Mouse (Mus musculus) midbrain, postnatal 0 days (tissue): ENCODE results near the gene Aqp11. TPM values are rescaled to one million over a fixed set of nuclear protein-coding genes. Genes with fewer than 3 reads are reported as not detected.

Experiments used
- ATAC-seq: fragments of 200-750 bp; cut with Nextera tagmentation; 2 replicates; pipeline ENCODE4 v1.8.0; 2017; ENCODE audit warnings: moderate number of reproducible peaks, mild to moderate bottlenecking, moderate TSS enrichment, moderate library complexity; ENCODE audit not compliant: low FRiP score
- DNase-seq: peaks from one replicate; pipeline ENCODE4 v3.0.0-alpha.2; 2015; ENCODE audit warnings: low spot score
- H3K27ac ChIP-seq: fragments of 300-500 bp; sonication (generic); 2 replicates; pipeline ENCODE4 v1.5.1; 2014; ENCODE audit warnings: low read depth, mild to moderate bottlenecking, low read length, mixed read lengths
- H3K27me3 ChIP-seq: fragments of 300-500 bp; sonication (generic); 2 replicates; pipeline ENCODE4 v1.6.1; 2014; ENCODE audit warnings: low read length, control low read depth, mixed read lengths; ENCODE audit not compliant: insufficient read depth
- H3K36me3 ChIP-seq: fragments of 300-500 bp; sonication (generic); 2 replicates; pipeline ENCODE4 v1.6.1; 2014; ENCODE audit warnings: low read length, control low read depth, mixed read lengths; ENCODE audit not compliant: insufficient read depth
- H3K4me1 ChIP-seq: fragments of 300-500 bp; sonication (generic); 2 replicates; pipeline ENCODE4 v1.6.1; 2014; ENCODE audit warnings: mild to moderate bottlenecking, control low read depth, antibody characterized with exemption, low read length, mixed read lengths; ENCODE audit not compliant: insufficient read depth
- H3K4me2 ChIP-seq: fragments of 300-500 bp; sonication (generic); 2 replicates; pipeline ENCODE4 v1.6.1; 2014; ENCODE audit warnings: low read depth, mild to moderate bottlenecking, low read length, mixed read lengths; ENCODE audit not compliant: poor library complexity, severe bottlenecking
- H3K4me3 ChIP-seq: fragments of 300-500 bp; sonication (generic); 2 replicates; pipeline ENCODE4 v1.5.1; 2014; ENCODE audit warnings: low read depth, mild to moderate bottlenecking, low read length, moderate library complexity
- H3K9ac ChIP-seq: fragments of 300-500 bp; sonication (generic); replicated peaks from 2 replicates; pipeline ENCODE4 v1.6.1; 2014; ENCODE audit warnings: mild to moderate bottlenecking, low read length, moderate library complexity, mixed read lengths; ENCODE audit not compliant: poor library complexity, severe bottlenecking
- H3K9me3 ChIP-seq: fragments of 300-500 bp; sonication (generic); 2 replicates; pipeline ENCODE4 v1.6.1; 2016; ENCODE audit warnings: low read length, control low read depth
- CTCF ChIP-seq: IDR thresholded peaks from 2 replicates; pipeline ENCODE4 v1.5.1; 2016; ENCODE audit warnings: antibody characterized with exemption, mild to moderate bottlenecking
- WGBS: fragments of 180-500 bp; shearing (Covaris S2); extraction: QIAGEN DNeasy Blood & Tissue Kit; methylation state at CpG from one replicate; pipeline ENCODE4 v1.1.7; 2014; 5-methylcytosine and 5-hydroxymethylcytosine counted together
- polyA plus RNA-seq: library from polyadenylated mRNA; unstranded; fragments of >200 nt; fragmentation: Nextera tagmentation; extraction: Ambion mirVana; gene quantifications from 2 replicates; pipeline ENCODE4 v1.2.1, GENCODE M21; 2015
- total RNA-seq: library from RNA; depleted of rRNA; stranded (reverse); fragments of >200 nt; gene quantifications from 2 replicates; pipeline ENCODE4 v1.2.3, GENCODE M21; 2014

The Aqp11 gene
- total and polyA plus RNA-seq, 2 experiments from 2014 or later = 13.5 to 24.0 TPM

GRCm38 (mm10) chr7:97719078-97719477, 19.0 kb downstream of the Aqp11 start:
- no peak overlapping the region for H3K27ac ChIP-seq
- no peak overlapping the region for H3K4me2 ChIP-seq
- 75% methylated on average over 5 of the region's 5 CpGs for WGBS
- no peaks in the 10 kb centered on the region for H3K27me3 ChIP-seq
- ATAC-seq = no peak
- peaks cover 36% of the 10 kb centered on the region for H3K36me3 ChIP-seq
- no peaks in the 10 kb centered on the region for H3K9me3 ChIP-seq
- DNase-seq = no peak
- H3K9ac ChIP-seq = no peak overlapping the region
- H3K4me3 ChIP-seq = no peak overlapping the region
- no peak for TF ChIP-seq CTCF
- H3K4me1 ChIP-seq = no peaks in the 10 kb centered on the region

- WGBS = 95% methylated on average over 1 of the region's 1 CpGs
These were observed 20.8 kb downstream of the Aqp11 start for GRCm38 (mm10) chr7:97717326-97717725.

DNA sequence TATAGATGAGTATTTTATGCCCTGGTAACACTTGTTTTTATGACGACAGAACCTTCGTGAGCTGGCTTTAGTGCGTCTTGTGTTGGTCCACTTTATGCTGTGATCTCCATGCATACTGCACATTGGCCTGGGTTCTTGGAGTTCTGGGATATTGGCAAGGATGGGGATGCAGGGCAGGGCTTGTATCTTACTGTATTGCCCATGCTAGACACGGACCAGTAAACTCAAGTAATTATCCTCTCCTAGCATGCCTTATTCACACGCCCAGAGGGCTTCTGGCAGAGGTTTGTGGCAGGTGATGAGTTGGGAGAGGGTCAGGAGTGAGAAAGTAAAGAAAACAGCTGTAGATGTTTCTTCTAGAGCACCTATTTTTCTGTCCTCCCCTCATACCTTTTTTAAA, 23.4 kb downstream of the Aqp11 start:
- no peak for TF ChIP-seq CTCF
- Histone ChIP-seq H3K36me3 (peaks cover 37% of the 10 kb centered on the region), H3K4me3 (no peak overlapping the region), H3K27me3 (no peaks in the 10 kb centered on the region), H3K9me3 (no peaks in the 10 kb centered on the region), H3K9ac (no peak overlapping the region), H3K27ac (no peak overlapping the region), H3K4me2 (no peak overlapping the region), H3K4me1 (no peaks in the 10 kb centered on the region)
- no peak for DNase-seq
- 98% methylated on average over 5 of the region's 5 CpGs for WGBS
- no peak for ATAC-seq

More at GRCm38 (mm10) chr7:97717326-97717725, 20.8 kb downstream of the Aqp11 start:
- Histone ChIP-seq H3K36me3 (peaks cover 45% of the 10 kb centered on the region), H3K27ac (no peak overlapping the region), H3K27me3 (no peaks in the 10 kb centered on the region), H3K4me3 (no peak overlapping the region), H3K4me2 (no peak overlapping the region), H3K4me1 (no peaks in the 10 kb centered on the region), H3K9me3 (no peaks in the 10 kb centered on the region), H3K9ac (no peak overlapping the region)
- DNase-seq (no peak), ATAC-seq (no peak)
- no peak for TF ChIP-seq CTCF

DNA sequence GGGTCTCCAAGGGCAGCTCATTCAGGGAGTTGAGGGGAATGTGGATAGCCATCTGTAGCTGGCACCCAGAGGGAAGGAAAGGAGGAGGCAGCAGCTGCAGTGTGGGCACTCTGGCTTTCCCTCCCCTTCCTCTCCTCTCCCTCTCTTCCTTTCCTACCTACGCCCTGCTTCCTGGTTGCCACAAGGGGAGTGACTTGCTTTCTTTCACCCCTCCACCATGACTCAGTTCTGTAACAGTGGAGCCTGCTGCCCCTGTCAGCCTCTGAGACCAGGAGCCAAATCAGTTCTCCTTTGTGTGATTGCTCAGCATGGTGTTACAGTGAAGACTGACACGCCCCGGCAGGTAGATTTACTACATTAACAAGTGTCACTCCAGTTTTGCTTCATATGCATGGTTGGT, 28.9 kb downstream of the Aqp11 start:
- DNase-seq (no peak), ATAC-seq (no peak)
- WGBS = 78% methylated on average over 3 of the region's 3 CpGs
- H3K4me2 ChIP-seq = no peak overlapping the region
- no peaks in the 10 kb centered on the region for H3K9me3 ChIP-seq
- H3K9ac ChIP-seq = no peak overlapping the region
- no peak overlapping the region for H3K27ac ChIP-seq
- H3K36me3 ChIP-seq = peaks cover 18% of the 10 kb centered on the region
- no peaks in the 10 kb centered on the region for H3K27me3 ChIP-seq
- TF ChIP-seq CTCF = no peak
- H3K4me3 ChIP-seq = no peak overlapping the region
- no peaks in the 10 kb centered on the region for H3K4me1 ChIP-seq

GRCm38 (mm10) chr7:97707809-97708208, 30.3 kb downstream of the Aqp11 start:
- Histone ChIP-seq H3K4me2 (no peak overlapping the region), H3K27ac (no peak overlapping the region), H3K9ac (no peak overlapping the region), H3K36me3 (peaks cover 11% of the 10 kb centered on the region), H3K4me1 (no peaks in the 10 kb centered on the region), H3K27me3 (no peaks in the 10 kb centered on the region), H3K4me3 (no peak overlapping the region), H3K9me3 (no peaks in the 10 kb centered on the region)
- DNase-seq (no peak), ATAC-seq (no peak)
- no peak for TF ChIP-seq CTCF
- WGBS = 90% methylated on average over 5 of the region's 5 CpGs

- Histone ChIP-seq H3K4me3 (no peak overlapping the region), H3K4me2 (no peak overlapping the region), H3K27me3 (no peaks in the 10 kb centered on the region), H3K36me3 (peaks cover 7% of the 10 kb centered on the region), H3K9me3 (no peaks in the 10 kb centered on the region), H3K4me1 (no peaks in the 10 kb centered on the region), H3K27ac (no peak overlapping the region), H3K9ac (no peak overlapping the region)
- 85% methylated on average over 4 of the region's 4 CpGs for WGBS
- no peak for ATAC-seq
- no peak for TF ChIP-seq CTCF
- DNase-seq = no peak
These were observed 31.0 kb downstream of the Aqp11 start for GRCm38 (mm10) chr7:97707123-97707522.
